Mouse (Mus musculus) liver, postnatal 0 days (tissue): Measurements from ENCODE around the gene Tmem141. TPM values are rescaled to one million over a fixed set of nuclear protein-coding genes. Genes with fewer than 3 reads are reported as not detected.

Experiments used
- ATAC-seq: fragments of 200-750 bp; cut with Nextera tagmentation; 2 replicates; pipeline ENCODE4 v1.8.0; 2017; ENCODE audit warnings: mild to moderate bottlenecking, moderate library complexity
- DNase-seq: peaks from one replicate; pipeline ENCODE4 v3.0.0-alpha.2; 2016
- H3K27ac ChIP-seq: fragments of 300-500 bp; sonication (generic); 2 replicates; pipeline ENCODE4 v1.5.1; 2014; ENCODE audit warnings: antibody characterized with exemption, moderate library complexity, mild to moderate bottlenecking, low read depth
- H3K27me3 ChIP-seq: fragments of 300-500 bp; sonication (generic); 2 replicates; pipeline ENCODE4 v1.6.1; 2014; ENCODE audit warnings: low read length, control low read depth, mixed read lengths; ENCODE audit not compliant: insufficient read depth
- H3K36me3 ChIP-seq: fragments of 300-500 bp; sonication (generic); replicated peaks from 2 replicates; pipeline ENCODE4 v1.6.1; 2014; ENCODE audit warnings: mild to moderate bottlenecking, control low read depth, low read length, moderate library complexity, mixed read lengths; ENCODE audit not compliant: insufficient read depth
- H3K4me1 ChIP-seq: fragments of 300-500 bp; sonication (generic); 2 replicates; pipeline ENCODE4 v1.6.1; 2014; ENCODE audit warnings: antibody characterized with exemption, mild to moderate bottlenecking, control low read depth; ENCODE audit not compliant: insufficient read depth
- H3K4me2 ChIP-seq: fragments of 300-500 bp; sonication (generic); 2 replicates; pipeline ENCODE4 v1.6.1; 2014; ENCODE audit warnings: low read depth, mild to moderate bottlenecking, low read length, moderate library complexity, mixed read lengths
- H3K4me3 ChIP-seq: fragments of 300-500 bp; sonication (generic); 2 replicates; pipeline ENCODE4 v1.5.1; 2014; ENCODE audit warnings: low read depth, low read length
- H3K9ac ChIP-seq: fragments of 300-500 bp; sonication (generic); replicated peaks from 2 replicates; pipeline ENCODE4 v1.6.1; 2014; ENCODE audit warnings: mild to moderate bottlenecking, moderate library complexity
- H3K9me3 ChIP-seq: fragments of 300-500 bp; sonication (generic); 2 replicates; pipeline ENCODE4 v1.6.1; 2016; ENCODE audit warnings: mild to moderate bottlenecking, control low read depth, low read length, mixed read lengths
- CTCF ChIP-seq: sonication (generic); IDR thresholded peaks from 2 replicates; pipeline ENCODE4 v1.5.1; 2016; ENCODE audit warnings: antibody characterized with exemption, low read depth
- EP300 ChIP-seq: IDR thresholded peaks from 2 replicates; pipeline ENCODE4 v1.6.1; 2016; ENCODE audit warnings: antibody characterized with exemption, low read depth, mild to moderate bottlenecking
- WGBS: fragments of 180-500 bp; shearing (Covaris S2); extraction: QIAGEN DNeasy Blood & Tissue Kit; methylation state at CpG from one replicate; pipeline ENCODE4 v1.1.7; 2014; ENCODE audit not compliant: insufficient replicate concordance; 5-methylcytosine and 5-hydroxymethylcytosine counted together
- polyA plus RNA-seq: library from polyadenylated mRNA; unstranded; fragments of >200 nt; fragmentation: Nextera tagmentation; extraction: Ambion mirVana; gene quantifications from 2 replicates; pipeline ENCODE4 v1.2.1, GENCODE M21; 2015

Tmem141 gene
- polyA plus RNA-seq, 1 experiment from 2014 or later: 43.3 TPM

GRCm38 (mm10) chr2:25584152-25584551 lies 37.7 kb downstream of the Tmem141 start:
- Histone ChIP-seq H3K36me3 (peaks cover 30% of the 10 kb centered on the region), H3K27ac (no peak overlapping the region), H3K4me1 (peaks cover 19% of the 10 kb centered on the region), H3K4me2 (no peak overlapping the region), H3K4me3 (no peak overlapping the region), H3K27me3 (peaks cover 20% of the 10 kb centered on the region), H3K9me3 (no peaks in the 10 kb centered on the region), H3K9ac (no peak overlapping the region)
- no peak for ATAC-seq
- TF ChIP-seq CTCF (no peak), EP300 (no peak)
- 90% methylated on average over 3 of the region's 3 CpGs for WGBS
- DNase-seq: no peak

- Histone ChIP-seq H3K9ac (no peak overlapping the region), H3K27me3 (peaks cover 26% of the 10 kb centered on the region), H3K9me3 (no peaks in the 10 kb centered on the region), H3K27ac (no peak overlapping the region), H3K36me3 (peaks cover 30% of the 10 kb centered on the region), H3K4me2 (no peak overlapping the region), H3K4me3 (no peak overlapping the region), H3K4me1 (peaks cover 20% of the 10 kb centered on the region)
- no peak for TF ChIP-seq EP300
- peak; percentile 3; the same call in 1 of the 2 replicates for TF ChIP-seq CTCF
- 67% methylated on average over 4 of the region's 4 CpGs for WGBS
- no peak for DNase-seq
- no peak for ATAC-seq
Observed at GRCm38 (mm10) chr2:25583571-25583970, 38.2 kb downstream of the Tmem141 start.

GRCm38 (mm10) chr2:25583120-25583481 lies 38.7 kb downstream of the Tmem141 start:
- DNase-seq: no peak

GRCm38 (mm10) chr2:25582466-25583119 lies 39.2 kb downstream of the Tmem141 start:
- peaks cover 35% of the 10 kb centered on the region for H3K27me3 ChIP-seq
- H3K4me3 ChIP-seq: no peak overlapping the region
- H3K27ac ChIP-seq: no peak overlapping the region
- no peaks in the 10 kb centered on the region for H3K9me3 ChIP-seq
- no peak for DNase-seq
- H3K36me3 ChIP-seq: peaks cover 30% of the 10 kb centered on the region
- TF ChIP-seq EP300 (no peak), CTCF (no peak)
- WGBS: 43% methylated on average over 12 of the region's 12 CpGs
- H3K9ac ChIP-seq: no peak overlapping the region
- H3K4me1 ChIP-seq: peaks cover 26% of the 10 kb centered on the region
- H3K4me2 ChIP-seq: no peak overlapping the region
- ATAC-seq: no peak

More at GRCm38 (mm10) chr2:25583120-25583481, 38.7 kb downstream of the Tmem141 start:
- Histone ChIP-seq H3K27me3 (peaks cover 30% of the 10 kb centered on the region), H3K4me1 (peaks cover 20% of the 10 kb centered on the region), H3K4me3 (no peak overlapping the region), H3K9me3 (no peaks in the 10 kb centered on the region), H3K27ac (no peak overlapping the region), H3K36me3 (peaks cover 30% of the 10 kb centered on the region), H3K9ac (no peak overlapping the region), H3K4me2 (no peak overlapping the region)
- 72% methylated on average over 6 of the region's 6 CpGs for WGBS
- TF ChIP-seq CTCF (no peak), EP300 (no peak)
- no peak for ATAC-seq

- H3K4me2 ChIP-seq: 0 out of 2 replicates have a peak overlapping the region, but pooled peaks have one; percentile 58
- H3K27ac ChIP-seq: no peak overlapping the region
Observed at GRCm38 (mm10) chr2:25581901-25582301, 39.9 kb downstream of the Tmem141 start.

GRCm38 (mm10) chr2:25581294-25581864 lies 40.4 kb downstream of the Tmem141 start, which contains the start of gene Ajm1:
Gene Ajm1 (minus strand): TSS chr2:25581757.
- peak; percentile 73 for ATAC-seq
- Histone ChIP-seq H3K36me3 (peaks cover 20% of the 10 kb centered on the region), H3K4me1 (peaks cover 31% of the 10 kb centered on the region), H3K9ac (peak within 1 kb of the TSS; percentile 6), H3K27ac (no peak within 1 kb of the TSS), H3K4me2 (peak within 1 kb of the TSS; percentile 58), H3K27me3 (peaks cover 48% of the 10 kb centered on the region), H3K4me3 (no peak within 1 kb of the TSS), H3K9me3 (no peaks in the 10 kb centered on the region)
- peak; percentile 68 for DNase-seq
- 4% methylated on average over 19 of the region's 19 CpGs for WGBS
- no peak for TF ChIP-seq EP300
- peak; percentile 93 for TF ChIP-seq CTCF

More at GRCm38 (mm10) chr2:25581901-25582301, 39.9 kb downstream of the Tmem141 start:
- peaks cover 31% of the 10 kb centered on the region for H3K4me1 ChIP-seq
- WGBS: 10% methylated on average over 6 of the region's 6 CpGs
- peaks cover 26% of the 10 kb centered on the region for H3K36me3 ChIP-seq
- peak; percentile 3; the same call in 1 of the 2 replicates for ATAC-seq
- peaks cover 42% of the 10 kb centered on the region for H3K27me3 ChIP-seq
- H3K9ac ChIP-seq: peak overlapping the region; percentile 6
- H3K9me3 ChIP-seq: no peaks in the 10 kb centered on the region
- no peak for TF ChIP-seq EP300
- no peak overlapping the region for H3K4me3 ChIP-seq
- DNase-seq: no peak
